Mouse (Mus musculus) G1E (cell line): ENCODE measurements around the gene Shtn1.

ENCODE experiments used
- CTCF ChIP-seq: IDR thresholded peaks from 2 replicates; pipeline ENCODE4 v1.5.1; 2012; ENCODE audit warnings: low read depth, low read length, inconsistent platforms, mixed read lengths
- POLR2AphosphoS5 ChIP-seq: IDR thresholded peaks from 2 replicates; pipeline ENCODE4 v1.6.1; 2012; ENCODE audit warnings: low read depth, low read length, inconsistent platforms; ENCODE audit not compliant: insufficient replicate concordance
- TAL1 ChIP-seq: conservative IDR thresholded peaks from 2 replicates; pipeline ENCODE4 v1.6.1; 2012; ENCODE audit warnings: low read depth, low read length, inconsistent platforms, mixed read lengths

DNA sequence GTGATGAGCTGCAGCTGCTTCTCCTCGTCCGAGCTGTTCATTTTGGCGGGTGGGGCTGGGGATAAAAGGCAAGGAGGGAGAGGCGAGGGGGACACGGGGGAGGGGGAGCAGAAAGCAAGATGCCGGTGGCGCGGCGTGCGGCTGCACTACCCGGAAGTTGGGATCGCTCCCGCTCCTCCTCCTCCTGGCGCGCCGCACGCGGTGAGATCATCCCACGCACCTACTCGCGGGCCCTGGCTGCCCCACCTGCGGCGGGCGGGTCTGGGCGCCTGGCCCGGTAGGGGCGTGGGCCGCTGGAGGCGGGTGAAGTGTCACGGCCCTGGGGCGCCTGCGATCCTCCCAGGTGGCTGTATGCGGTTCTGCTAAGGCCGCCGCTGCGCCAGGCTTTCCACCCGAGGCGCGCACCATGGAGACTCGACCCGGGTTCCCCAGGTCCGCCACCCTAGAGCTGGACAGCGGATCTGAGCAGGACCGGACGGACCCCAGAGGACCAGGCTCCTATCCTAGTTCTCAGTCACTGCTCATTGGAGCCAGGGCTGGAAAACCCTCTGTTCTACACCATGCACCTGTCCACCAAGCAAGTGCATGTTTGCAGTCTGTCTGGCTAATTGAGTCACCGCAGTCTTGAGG is at the start of gene Shtn1:
- no peak for TF ChIP-seq POLR2AphosphoS5
- no peak for TF ChIP-seq CTCF
- TF ChIP-seq TAL1, result no peak
